Mouse (Mus musculus) right cerebral cortex, postnatal 4 days (tissue): ENCODE results near the gene Dennd4a.

Source experiments
- DNase-seq: peaks from one replicate; pipeline ENCODE4 v3.0.0-alpha.2; 2022

The Dennd4a gene

GRCm38 (mm10) chr9:64810822-64811537 lies at the start of gene Dennd4a:
Dennd4a (plus strand) TSS chr9:64811340.
- DNase-seq: peak; percentile 97

- no peak for DNase-seq
These were observed 46.3 kb upstream of the Dennd4a start for GRCm38 (mm10) chr9:64764824-64765223.

GRCm38 (mm10) chr9:64766136-64766535 lies 45.0 kb upstream of the Dennd4a start:
- DNase-seq: no peak

GRCm38 (mm10) chr9:64767796-64768195 lies 43.3 kb upstream of the Dennd4a start:
- no peak for DNase-seq

GRCm38 (mm10) chr9:64769066-64769695 lies 42.0 kb upstream of the Dennd4a start:
- DNase-seq: peak; percentile 58

- DNase-seq: no peak
These were observed 41.2 kb upstream of the Dennd4a start for GRCm38 (mm10) chr9:64769911-64770310.

- DNase-seq: no peak
These were observed 40.7 kb upstream of the Dennd4a start for GRCm38 (mm10) chr9:64770411-64770849.

- peak; percentile 29 for DNase-seq
These were observed 39.9 kb upstream of the Dennd4a start for GRCm38 (mm10) chr9:64771236-64771635.

GRCm38 (mm10) chr9:64773254-64773653 lies 37.9 kb upstream of the Dennd4a start:
- no peak for DNase-seq

- no peak for DNase-seq
These were observed 37.2 kb upstream of the Dennd4a start for GRCm38 (mm10) chr9:64773936-64774335.

- peak; percentile 15 for DNase-seq
These were observed 36.7 kb upstream of the Dennd4a start for GRCm38 (mm10) chr9:64774411-64774811.

- DNase-seq: no peak
These were observed 36.3 kb upstream of the Dennd4a start for GRCm38 (mm10) chr9:64774883-64775282.

GRCm38 (mm10) chr9:64775491-64775890 lies 35.6 kb upstream of the Dennd4a start:
- no peak for DNase-seq

GRCm38 (mm10) chr9:64777441-64777987 lies 33.6 kb upstream of the Dennd4a start:
- no peak for DNase-seq

GRCm38 (mm10) chr9:64778151-64778550 lies 33.0 kb upstream of the Dennd4a start:
- no peak for DNase-seq

- no peak for DNase-seq
These were observed 31.5 kb upstream of the Dennd4a start for GRCm38 (mm10) chr9:64779628-64780027.

- DNase-seq: no peak
These were observed 27.6 kb upstream of the Dennd4a start for GRCm38 (mm10) chr9:64783511-64783910.

- DNase-seq: peak; percentile 47
These were observed 26.3 kb upstream of the Dennd4a start for GRCm38 (mm10) chr9:64784841-64785240.

- DNase-seq: no peak
These were observed 24.8 kb upstream of the Dennd4a start for GRCm38 (mm10) chr9:64786216-64786905.

GRCm38 (mm10) chr9:64788070-64788469 lies 23.1 kb upstream of the Dennd4a start:
- no peak for DNase-seq

GRCm38 (mm10) chr9:64789341-64789761 lies 21.8 kb upstream of the Dennd4a start:
- no peak for DNase-seq

- DNase-seq: no peak
These were observed 21.2 kb upstream of the Dennd4a start for GRCm38 (mm10) chr9:64789887-64790400.
